Mouse (Mus musculus) heart, postnatal 0 days (tissue): ENCODE measurements around the gene 1700042G07Rik. TPM values are rescaled to one million over a fixed set of nuclear protein-coding genes. Genes with fewer than 3 reads are reported as not detected.

Source experiments
- ATAC-seq: fragments of 200-750 bp; cut with Nextera tagmentation; 2 replicates; pipeline ENCODE4 v1.8.0; 2017; ENCODE audit warnings: low read depth, moderate number of reproducible peaks, moderate library complexity; ENCODE audit not compliant: insufficient read depth
- DNase-seq: peaks from one replicate; pipeline ENCODE4 v3.0.0-alpha.2; 2016; ENCODE audit warnings: low spot score
- H3K27ac ChIP-seq: fragments of 300-500 bp; sonication (generic); 2 replicates; pipeline ENCODE4 v1.5.1; 2014; ENCODE audit warnings: low read depth, mild to moderate bottlenecking
- H3K27me3 ChIP-seq: fragments of 300-500 bp; sonication (generic); 2 replicates; pipeline ENCODE4 v1.6.1; 2014; ENCODE audit warnings: low read length, mixed read lengths; ENCODE audit not compliant: control insufficient read depth, insufficient read depth
- H3K36me3 ChIP-seq: fragments of 300-500 bp; sonication (generic); replicated peaks from 2 replicates; pipeline ENCODE4 v1.6.1; 2014; ENCODE audit warnings: low read length, mixed read lengths; ENCODE audit not compliant: control insufficient read depth, insufficient read depth
- H3K4me1 ChIP-seq: fragments of 300-500 bp; sonication (generic); 2 replicates; pipeline ENCODE4 v1.6.1; 2014; ENCODE audit warnings: antibody characterized with exemption; ENCODE audit not compliant: control insufficient read depth, insufficient read depth
- H3K4me2 ChIP-seq: fragments of 300-500 bp; sonication (generic); 2 replicates; pipeline ENCODE4 v1.6.1; 2014; ENCODE audit warnings: low read depth, mild to moderate bottlenecking, low read length, moderate library complexity
- H3K4me3 ChIP-seq: fragments of 300-500 bp; sonication (generic); 2 replicates; pipeline ENCODE4 v1.5.1; 2014; ENCODE audit warnings: low read depth, low read length
- H3K9ac ChIP-seq: fragments of 300-500 bp; sonication (generic); replicated peaks from 2 replicates; pipeline ENCODE4 v1.6.1; 2014; ENCODE audit warnings: low read depth, low read length, mixed read lengths
- H3K9me3 ChIP-seq: fragments of 300-500 bp; sonication (generic); replicated peaks from 2 replicates; pipeline ENCODE4 v1.6.1; 2016; ENCODE audit warnings: low read length; ENCODE audit not compliant: control insufficient read depth
- CTCF ChIP-seq: IDR thresholded peaks from 2 replicates; pipeline ENCODE4 v1.5.1; 2016; ENCODE audit warnings: antibody characterized with exemption, control low read depth, low read depth
- EP300 ChIP-seq: IDR thresholded peaks from 2 replicates; pipeline ENCODE4 v1.6.1; 2016; ENCODE audit warnings: antibody characterized with exemption, low read depth
- WGBS: fragments of 180-500 bp; shearing (Covaris S2); extraction: QIAGEN DNeasy Blood & Tissue Kit; methylation state at CpG from one replicate; pipeline ENCODE4 v1.1.7; 2014; 5-methylcytosine and 5-hydroxymethylcytosine counted together
- polyA plus RNA-seq: library from polyadenylated mRNA; unstranded; fragments of >200 nt; fragmentation: Nextera tagmentation; extraction: Ambion mirVana; gene quantifications from 2 replicates; pipeline ENCODE4 v1.2.1, GENCODE M21; 2015
- total RNA-seq: library from RNA; depleted of rRNA; stranded (reverse); fragments of >200 nt; gene quantifications from 2 replicates; pipeline ENCODE4 v1.2.3, GENCODE M21; 2014; ENCODE audit warnings: low replicate concordance; rRNA removed

Gene 1700042G07Rik
- total and polyA plus RNA-seq, 2 experiments from 2014 or later, result not detected

- Histone ChIP-seq H3K9ac (peak overlapping the region; percentile 88), H3K9me3 (no peaks in the 10 kb centered on the region), H3K4me3 (peak overlapping the region; percentile 91), H3K4me2 (peak overlapping the region; percentile 87), H3K36me3 (no peaks in the 10 kb centered on the region), H3K27me3 (no peaks in the 10 kb centered on the region), H3K4me1 (peaks cover 10% of the 10 kb centered on the region; the same call in 1 of the 2 replicates), H3K27ac (peak overlapping the region; percentile 100)
- DNase-seq, result no peak
- 0% methylated on average over 23 of the region's 26 CpGs for WGBS
- TF ChIP-seq CTCF, result no peak
- TF ChIP-seq EP300, result no peak; the same call in 1 of the 2 replicates
- peak; percentile 54 for ATAC-seq
These were observed 47.6 kb downstream of the 1700042G07Rik start for GRCm38 (mm10) chr4:116220780-116221139.

- peak; percentile 99 for DNase-seq
- Histone ChIP-seq H3K4me1 (peaks cover 10% of the 10 kb centered on the region; the same call in 1 of the 2 replicates), H3K9me3 (no peaks in the 10 kb centered on the region), H3K27ac (peak within 1 kb of the TSS; percentile 100), H3K27me3 (no peaks in the 10 kb centered on the region), H3K9ac (peak within 1 kb of the TSS; percentile 95), H3K36me3 (no peaks in the 10 kb centered on the region), H3K4me2 (peak within 1 kb of the TSS; percentile 87), H3K4me3 (peak within 1 kb of the TSS; percentile 91)
- peak; percentile 99 for ATAC-seq
- TF ChIP-seq EP300 (peak; percentile 64; the same call in 1 of the 2 replicates), CTCF (no peak)
- WGBS, result 1% methylated on average over 52 of the region's 53 CpGs
These were observed 48.1 kb downstream of the 1700042G07Rik start, which contains the start of gene Pik3r3 for GRCm38 (mm10) chr4:116221140-116221851. TSS of gene Pik3r3 (plus strand) at chr4:116221618.

- Histone ChIP-seq H3K4me3 (peak overlapping the region; percentile 88), H3K9me3 (no peaks in the 10 kb centered on the region), H3K27me3 (no peaks in the 10 kb centered on the region), H3K27ac (peak overlapping the region; percentile 99), H3K9ac (peak overlapping the region; percentile 95), H3K4me1 (0 out of 2 replicates have a peak, but pooled peaks cover 6% of the 10 kb centered on the region), H3K36me3 (no peaks in the 10 kb centered on the region), H3K4me2 (peak overlapping the region; percentile 80)
- WGBS, result under 1% methylated on average over 23 of the region's 23 CpGs
- peak; percentile 41 for DNase-seq
- ATAC-seq, result no peak
- no peak for TF ChIP-seq EP300
- no peak for TF ChIP-seq CTCF
These were observed 49.0 kb downstream of the 1700042G07Rik start for GRCm38 (mm10) chr4:116221996-116222842.

GRCm38 (mm10) chr4:116222843-116223119, 49.6 kb downstream of the 1700042G07Rik start:
- WGBS, result 7% methylated on average over 6 of the region's 6 CpGs
- DNase-seq (no peak), ATAC-seq (no peak)
- Histone ChIP-seq H3K9ac (peak overlapping the region; percentile 95), H3K27me3 (no peaks in the 10 kb centered on the region), H3K27ac (peak overlapping the region; percentile 99), H3K4me3 (peak overlapping the region; percentile 88), H3K9me3 (no peaks in the 10 kb centered on the region), H3K4me1 (0 out of 2 replicates have a peak, but pooled peaks cover 6% of the 10 kb centered on the region), H3K36me3 (no peaks in the 10 kb centered on the region), H3K4me2 (peak overlapping the region; percentile 80)
- TF ChIP-seq CTCF, result no peak
- TF ChIP-seq EP300, result no peak

Other genes with a start within 250 kb of the 1700042G07Rik start
- gene Dmbx1, start 233.4 kb upstream of the 1700042G07Rik start, total RNA-seq, result not detected in 2 replicates
- gene Dmbx1, start 233.4 kb upstream of the 1700042G07Rik start, polyA plus RNA-seq, result not detected in 2 replicates
- 0.80 and 3.3 TPM in 2 replicates for gene Faah, start 155.4 kb upstream of the 1700042G07Rik start, total RNA-seq
- gene Faah, start 155.4 kb upstream of the 1700042G07Rik start, polyA plus RNA-seq, result 0.61 and 0.65 TPM in 2 replicates
- 43.5 and 54.8 TPM in 2 replicates for gene Nsun4, start 119.5 kb upstream of the 1700042G07Rik start, total RNA-seq
- gene Nsun4, start 119.5 kb upstream of the 1700042G07Rik start, polyA plus RNA-seq, result 33.9 and 34.2 TPM in 2 replicates
- gene Uqcrh, start 98.3 kb upstream of the 1700042G07Rik start, total RNA-seq, result 1,024 and 1,032 TPM in 2 replicates
- gene Uqcrh, start 98.3 kb upstream of the 1700042G07Rik start, polyA plus RNA-seq, result 2,231 and 2,302 TPM in 2 replicates
- 69.4 and 85.5 TPM in 2 replicates for gene Lrrc41, start 98.1 kb upstream of the 1700042G07Rik start, total RNA-seq
- 32.2 and 35.9 TPM in 2 replicates for gene Lrrc41, start 98.1 kb upstream of the 1700042G07Rik start, polyA plus RNA-seq
- gene Rad54l, start 49.7 kb upstream of the 1700042G07Rik start, total RNA-seq, result 7.7 and 8.0 TPM in 2 replicates
- 3.8 and 4.4 TPM in 2 replicates for gene Rad54l, start 49.7 kb upstream of the 1700042G07Rik start, polyA plus RNA-seq
- gene Pomgnt1, start 49.5 kb upstream of the 1700042G07Rik start, total RNA-seq, result 77.5 and 91.3 TPM in 2 replicates
- gene Pomgnt1, start 49.5 kb upstream of the 1700042G07Rik start, polyA plus RNA-seq, result 56.9 and 59.6 TPM in 2 replicates
- 1.5 and 2.1 TPM in 2 replicates for gene Lurap1, start 22.0 kb upstream of the 1700042G07Rik start, total RNA-seq
- gene Lurap1, start 22.0 kb upstream of the 1700042G07Rik start, polyA plus RNA-seq, result 0.97 and 1.1 TPM in 2 replicates
- 1.8 TPM in 1 of 2 replicates, not detected in the other for gene Tspan1, start 5.8 kb upstream of the 1700042G07Rik start, total RNA-seq
- gene Tspan1, start 5.8 kb upstream of the 1700042G07Rik start, polyA plus RNA-seq, result 2.8 TPM in 1 of 2 replicates, not detected in the other
- not detected in 2 replicates for gene Gm49337, start within 50 bp of the 1700042G07Rik start, total RNA-seq
- gene Gm49337, start within 50 bp of the 1700042G07Rik start, polyA plus RNA-seq, result not detected in 2 replicates
- gene Pik3r3, start 48.2 kb downstream of the 1700042G07Rik start, total RNA-seq, result 7.7 and 8.5 TPM in 2 replicates
- 8.0 and 10.3 TPM in 2 replicates for gene Pik3r3, start 48.2 kb downstream of the 1700042G07Rik start, polyA plus RNA-seq